Mouse (Mus musculus): ENCODE data around the gene Rsph3a.
"Not testable (repeated sequence)": the region's sequence is repeated elsewhere in the genome, so short reads cannot be mapped to it uniquely, and the experiment has no call there.

Gene Rsph3a

DNA sequence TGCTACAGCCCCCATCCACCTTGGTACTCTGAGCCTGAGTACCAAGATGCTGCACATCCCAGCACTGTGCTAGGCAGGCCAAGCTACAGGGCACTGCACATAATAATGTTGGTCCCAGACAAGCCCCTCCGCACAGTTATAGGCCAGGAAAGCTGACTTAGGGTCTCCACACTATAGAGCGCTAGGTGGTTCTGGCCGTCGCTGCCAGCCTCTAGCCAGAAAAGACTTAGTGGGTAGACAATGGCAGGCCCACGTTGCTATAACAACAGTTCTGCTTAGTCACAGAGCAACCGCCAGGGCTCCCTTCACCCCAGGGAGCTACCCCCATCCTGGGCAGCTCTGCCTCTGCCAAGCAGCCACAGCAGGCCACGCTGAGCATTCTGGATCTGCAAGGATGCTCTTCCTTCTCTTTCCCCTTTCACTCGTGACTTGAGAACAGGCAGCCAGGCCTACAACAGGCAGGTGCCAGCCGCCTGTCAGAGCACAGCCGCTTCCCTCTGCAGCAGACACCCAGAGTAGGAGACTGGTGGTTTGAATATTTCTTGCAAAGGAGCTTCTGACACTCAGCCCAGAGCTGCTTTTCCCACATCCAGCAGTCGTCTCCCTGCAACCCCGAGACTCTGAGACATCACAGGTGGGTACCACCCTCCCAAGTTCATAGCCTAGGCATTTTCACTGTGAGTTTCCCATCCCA, 82.2 kb downstream of the Rsph3a start:
- DNase-seq (ENCODE audit: extremely low spot score, low read depth, low spot score): not testable (repeated sequence)
